Mouse (Mus musculus): ENCODE data around the gene Gla. TPM values are rescaled to one million over a fixed set of nuclear protein-coding genes. Genes with fewer than 3 reads are reported as not detected.

Gene Gla
- polyA plus RNA-seq, 2 experiments from 2014 or later = 3.4 to 4.9 TPM

Other genes with a start within 250 kb of the Gla start
- not detected for gene Drp2, start 196.6 kb downstream of the Gla start, polyA plus RNA-seq (2017; shearing (Covaris generic))
- not detected for gene Taf7l, start 124.6 kb downstream of the Gla start, polyA plus RNA-seq (2017; shearing (Covaris generic))
- 10 to 100 TPM; 28.8 to 36.1 TPM for gene Timm8a1, start 59.3 kb downstream of the Gla start, polyA plus RNA-seq (2017; shearing (Covaris generic))
- 1 to 10 TPM in 1 of 2 experiments, under 1 TPM in 1; 0.38 to 2.2 TPM for gene Btk, start 17.6 kb downstream of the Gla start, polyA plus RNA-seq (2017; shearing (Covaris generic))
- gene Rpl36a, start 15.5 kb downstream of the Gla start, polyA plus RNA-seq (2017; shearing (Covaris generic)) = 100 to 1,000 TPM; 553 to 695 TPM
- gene Hnrnph2, start 54 bp upstream of the Gla start, polyA plus RNA-seq (2017; shearing (Covaris generic)) = 100 to 1,000 TPM in 1 of 2 experiments, 10 to 100 TPM in 1; 93.8 to 139 TPM
- under 1 TPM; 0.51 to 0.71 TPM for gene Armcx4, start 85.4 kb upstream of the Gla start, polyA plus RNA-seq (2017; shearing (Covaris generic))
- gene Armcx1, start 116.8 kb upstream of the Gla start, polyA plus RNA-seq (2017; shearing (Covaris generic)) = 1 to 10 TPM; 2.7 to 3.7 TPM
- gene Armcx6, start 150.3 kb upstream of the Gla start, polyA plus RNA-seq (2017; shearing (Covaris generic)) = 1 to 10 TPM; 1.3 to 1.9 TPM
- 10 to 100 TPM; 12.5 to 18.9 TPM for gene Armcx3, start 155.5 kb upstream of the Gla start, polyA plus RNA-seq (2017; shearing (Covaris generic))
- 10 to 100 TPM in 1 of 2 experiments, 1 to 10 TPM in 1; 7.5 to 15.3 TPM for gene Armcx2, start 208.1 kb upstream of the Gla start, polyA plus RNA-seq (2017; shearing (Covaris generic))